Mouse (Mus musculus): Measurements from ENCODE around the gene Banp. TPM values are rescaled to one million over a fixed set of nuclear protein-coding genes. Genes with fewer than 3 reads are reported as not detected.

Banp gene
- total and polyA plus RNA-seq, 3 experiments, result 35.7 to 50.7 (median 42.5) TPM

- peaks cover 48% of the 10 kb centered on the region for H3K4me1 ChIP-seq (ENCODE audit: insufficient read depth, low read depth, low read length)
- TF ChIP-seq GATA1 (IDR thresholded peaks at IDR 0.05; ENCODE audit: borderline replicate concordance, low read length) (no peak), POLR2AphosphoS5 (IDR thresholded peaks at IDR 0.05; ENCODE audit: insufficient replicate concordance, low read depth, low read length) (no peak), CTCF (IDR thresholded peaks at IDR 0.05; ENCODE audit: low read depth, low read length) (no peak), GATA2 (IDR thresholded peaks at IDR 0.05; ENCODE audit: borderline replicate concordance, low read depth, low read length) (no peak), TAL1 (conservative IDR thresholded peaks at IDR 0.05; ENCODE audit: low read depth, low read length) (no peak)
- H3K4me3 ChIP-seq (ENCODE audit: low read depth, low read length), result no peak overlapping the region
- DNase-seq (ENCODE audit: low spot score) (no peak), ATAC-seq (ENCODE audit: extremely low read depth, insufficient number of reproducible peaks, low FRiP score, poor library complexity, severe bottlenecking) (no peak)
- H3K27me3 ChIP-seq (ENCODE audit: insufficient read depth, low read length), result peaks cover 15% of the 10 kb centered on the region
- no peaks in the 10 kb centered on the region for H3K9me3 ChIP-seq (replicated peaks)
- peaks cover 5% of the 10 kb centered on the region for H3K36me3 ChIP-seq (replicated peaks)
Observed at GRCm38 (mm10) chr8:121911400-121911799, 38.1 kb upstream of the Banp start.

GRCm38 (mm10) chr8:121911987-121912386 lies 37.6 kb upstream of the Banp start:
- no peak overlapping the region for H3K4me3 ChIP-seq (ENCODE audit: low read depth, low read length)
- peaks cover 42% of the 10 kb centered on the region for H3K4me1 ChIP-seq (ENCODE audit: insufficient read depth, low read depth, low read length)
- ATAC-seq (ENCODE audit: extremely low read depth, insufficient number of reproducible peaks, low FRiP score, poor library complexity, severe bottlenecking), result no peak
- TF ChIP-seq GATA1 (IDR thresholded peaks at IDR 0.05; ENCODE audit: borderline replicate concordance, low read length), result no peak
- TF ChIP-seq POLR2AphosphoS5 (IDR thresholded peaks at IDR 0.05; ENCODE audit: insufficient replicate concordance, low read depth, low read length), result no peak
- TF ChIP-seq CTCF (IDR thresholded peaks at IDR 0.05; ENCODE audit: low read depth, low read length), result no peak
- no peak for TF ChIP-seq GATA2 (IDR thresholded peaks at IDR 0.05; ENCODE audit: borderline replicate concordance, low read depth, low read length)
- no peak for TF ChIP-seq TAL1 (conservative IDR thresholded peaks at IDR 0.05; ENCODE audit: low read depth, low read length)
- peaks cover 16% of the 10 kb centered on the region for H3K27me3 ChIP-seq (ENCODE audit: insufficient read depth, low read length)
- H3K9me3 ChIP-seq (replicated peaks), result no peaks in the 10 kb centered on the region
- no peak for DNase-seq (ENCODE audit: low spot score)
- peaks cover 5% of the 10 kb centered on the region for H3K36me3 ChIP-seq (replicated peaks)

DNA sequence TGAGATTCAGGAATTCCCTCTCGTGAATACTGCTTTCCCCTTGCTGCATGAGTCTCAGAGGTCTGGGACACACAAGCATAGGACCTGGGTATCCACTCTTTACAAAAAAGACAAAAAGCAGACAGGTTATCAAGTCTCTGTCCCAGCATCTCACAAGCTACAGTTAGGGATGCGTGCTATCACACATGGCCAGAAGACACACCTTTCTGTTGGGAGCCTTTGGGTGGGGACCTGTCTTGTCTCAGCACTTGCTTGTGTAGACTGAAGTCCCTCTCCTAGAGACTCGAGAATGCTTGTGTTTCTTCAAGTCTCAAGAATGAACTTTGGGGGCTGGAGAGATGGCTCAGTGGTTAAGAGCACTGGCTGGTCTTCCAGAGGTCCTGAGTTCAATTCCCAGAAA lies 36.7 kb upstream of the Banp start:
- H3K4me3 ChIP-seq (ENCODE audit: low read depth, low read length), result no peak overlapping the region
- no peak for TF ChIP-seq TAL1 (conservative IDR thresholded peaks at IDR 0.05; ENCODE audit: low read depth, low read length)
- peaks cover 23% of the 10 kb centered on the region for H3K27me3 ChIP-seq (ENCODE audit: insufficient read depth, low read length)
- no peaks in the 10 kb centered on the region for H3K9me3 ChIP-seq (replicated peaks)
- no peak for DNase-seq (ENCODE audit: low spot score)
- peaks cover 37% of the 10 kb centered on the region for H3K4me1 ChIP-seq (ENCODE audit: insufficient read depth, low read depth, low read length)
- peaks cover 5% of the 10 kb centered on the region for H3K36me3 ChIP-seq (replicated peaks)
- no peak for ATAC-seq (ENCODE audit: extremely low read depth, insufficient number of reproducible peaks, low FRiP score, poor library complexity, severe bottlenecking)

- Histone ChIP-seq H3K27me3 (ENCODE audit: insufficient read depth, low read length) (peaks cover 24% of the 10 kb centered on the region), H3K4me1 (ENCODE audit: insufficient read depth, low read depth, low read length) (peaks cover 31% of the 10 kb centered on the region), H3K4me3 (ENCODE audit: low read depth, low read length) (no peak overlapping the region), H3K9me3 (replicated peaks) (no peaks in the 10 kb centered on the region), H3K36me3 (replicated peaks) (peaks cover 5% of the 10 kb centered on the region)
- DNase-seq (ENCODE audit: low spot score) (no peak), ATAC-seq (ENCODE audit: extremely low read depth, insufficient number of reproducible peaks, low FRiP score, poor library complexity, severe bottlenecking) (no peak)
- no peak for TF ChIP-seq TAL1 (conservative IDR thresholded peaks at IDR 0.05; ENCODE audit: low read depth, low read length)
- TF ChIP-seq CTCF (IDR thresholded peaks at IDR 0.05; ENCODE audit: low read depth, low read length), result no peak
- no peak for TF ChIP-seq POLR2AphosphoS5 (IDR thresholded peaks at IDR 0.05; ENCODE audit: insufficient replicate concordance, low read depth, low read length)
- TF ChIP-seq GATA2 (IDR thresholded peaks at IDR 0.05; ENCODE audit: borderline replicate concordance, low read depth, low read length), result no peak
- TF ChIP-seq GATA1 (IDR thresholded peaks at IDR 0.05; ENCODE audit: borderline replicate concordance, low read length), result no peak
Observed at GRCm38 (mm10) chr8:121913378-121913777, 36.2 kb upstream of the Banp start.

- Histone ChIP-seq H3K4me3 (ENCODE audit: low read depth, low read length) (no peak overlapping the region), H3K4me1 (ENCODE audit: insufficient read depth, low read depth, low read length) (0 out of 2 replicates have a peak, but pooled peaks cover 2% of the 10 kb centered on the region), H3K36me3 (replicated peaks) (no peaks in the 10 kb centered on the region), H3K9me3 (replicated peaks) (no peaks in the 10 kb centered on the region), H3K27me3 (ENCODE audit: insufficient read depth, low read length) (peaks cover 66% of the 10 kb centered on the region)
- DNase-seq (ENCODE audit: low spot score) (no peak), ATAC-seq (ENCODE audit: extremely low read depth, insufficient number of reproducible peaks, low FRiP score, poor library complexity, severe bottlenecking) (no peak)
- no peak for TF ChIP-seq TAL1 (conservative IDR thresholded peaks at IDR 0.05; ENCODE audit: low read depth, low read length)
- no peak for TF ChIP-seq GATA2 (IDR thresholded peaks at IDR 0.05; ENCODE audit: borderline replicate concordance, low read depth, low read length)
- no peak for TF ChIP-seq POLR2AphosphoS5 (IDR thresholded peaks at IDR 0.05; ENCODE audit: insufficient replicate concordance, low read depth, low read length)
- TF ChIP-seq GATA1 (IDR thresholded peaks at IDR 0.05; ENCODE audit: borderline replicate concordance, low read length), result no peak
- TF ChIP-seq CTCF (IDR thresholded peaks at IDR 0.05; ENCODE audit: low read depth, low read length), result no peak
Observed at GRCm38 (mm10) chr8:121919158-121919557, 30.4 kb upstream of the Banp start.

GRCm38 (mm10) chr8:121919731-121920130 lies 29.8 kb upstream of the Banp start:
- no peak for TF ChIP-seq POLR2AphosphoS5 (IDR thresholded peaks at IDR 0.05; ENCODE audit: insufficient replicate concordance, low read depth, low read length)
- TF ChIP-seq CTCF (IDR thresholded peaks at IDR 0.05; ENCODE audit: low read depth, low read length), result no peak
- TF ChIP-seq GATA2 (IDR thresholded peaks at IDR 0.05; ENCODE audit: borderline replicate concordance, low read depth, low read length), result no peak
- TF ChIP-seq TAL1 (conservative IDR thresholded peaks at IDR 0.05; ENCODE audit: low read depth, low read length), result no peak
- no peak for TF ChIP-seq GATA1 (IDR thresholded peaks at IDR 0.05; ENCODE audit: borderline replicate concordance, low read length)
- Histone ChIP-seq H3K4me1 (ENCODE audit: insufficient read depth, low read depth, low read length) (0 out of 2 replicates have a peak, but pooled peaks cover 2% of the 10 kb centered on the region), H3K4me3 (ENCODE audit: low read depth, low read length) (no peak overlapping the region), H3K9me3 (replicated peaks) (no peaks in the 10 kb centered on the region), H3K27me3 (ENCODE audit: insufficient read depth, low read length) (peaks cover 62% of the 10 kb centered on the region), H3K36me3 (replicated peaks) (no peaks in the 10 kb centered on the region)
- DNase-seq (ENCODE audit: low spot score) (no peak), ATAC-seq (ENCODE audit: extremely low read depth, insufficient number of reproducible peaks, low FRiP score, poor library complexity, severe bottlenecking) (no peak)

GRCm38 (mm10) chr8:121921582-121921981 lies 28.0 kb upstream of the Banp start:
- H3K27me3 ChIP-seq (ENCODE audit: insufficient read depth, low read length), result peaks cover 54% of the 10 kb centered on the region
- TF ChIP-seq TAL1 (conservative IDR thresholded peaks at IDR 0.05; ENCODE audit: low read depth, low read length) (no peak), GATA2 (IDR thresholded peaks at IDR 0.05; ENCODE audit: borderline replicate concordance, low read depth, low read length) (no peak), GATA1 (IDR thresholded peaks at IDR 0.05; ENCODE audit: borderline replicate concordance, low read length) (no peak), POLR2AphosphoS5 (IDR thresholded peaks at IDR 0.05; ENCODE audit: insufficient replicate concordance, low read depth, low read length) (no peak), CTCF (IDR thresholded peaks at IDR 0.05; ENCODE audit: low read depth, low read length) (no peak)

More at GRCm38 (mm10) chr8:121921582-121921981, 28.0 kb upstream of the Banp start:
- no peak for DNase-seq (ENCODE audit: low spot score)
- no peaks in the 10 kb centered on the region for H3K9me3 ChIP-seq (replicated peaks)
- no peaks in the 10 kb centered on the region for H3K36me3 ChIP-seq (replicated peaks)
- no peak overlapping the region for H3K4me3 ChIP-seq (ENCODE audit: low read depth, low read length)
- H3K4me1 ChIP-seq (ENCODE audit: insufficient read depth, low read depth, low read length), result peaks cover 5% of the 10 kb centered on the region
- no peak for ATAC-seq (ENCODE audit: extremely low read depth, insufficient number of reproducible peaks, low FRiP score, poor library complexity, severe bottlenecking)
